Mouse (Mus musculus) thymus, postnatal 10 days (tissue): ENCODE measurements around the gene Tmem135.

ENCODE experiments used
- DNase-seq, 2 experiments: peaks; one replicate each; pipeline ENCODE4 v3.0.0; 2021; ENCODE audit warnings: low spot score in 2 of 2

Gene Tmem135

GRCm38 (mm10) chr7:89253317-89253716, 150.7 kb downstream of the Tmem135 start:
- DNase-seq = no peak

GRCm38 (mm10) chr7:89251880-89252453, 152.1 kb downstream of the Tmem135 start:
- no peak for DNase-seq

DNA sequence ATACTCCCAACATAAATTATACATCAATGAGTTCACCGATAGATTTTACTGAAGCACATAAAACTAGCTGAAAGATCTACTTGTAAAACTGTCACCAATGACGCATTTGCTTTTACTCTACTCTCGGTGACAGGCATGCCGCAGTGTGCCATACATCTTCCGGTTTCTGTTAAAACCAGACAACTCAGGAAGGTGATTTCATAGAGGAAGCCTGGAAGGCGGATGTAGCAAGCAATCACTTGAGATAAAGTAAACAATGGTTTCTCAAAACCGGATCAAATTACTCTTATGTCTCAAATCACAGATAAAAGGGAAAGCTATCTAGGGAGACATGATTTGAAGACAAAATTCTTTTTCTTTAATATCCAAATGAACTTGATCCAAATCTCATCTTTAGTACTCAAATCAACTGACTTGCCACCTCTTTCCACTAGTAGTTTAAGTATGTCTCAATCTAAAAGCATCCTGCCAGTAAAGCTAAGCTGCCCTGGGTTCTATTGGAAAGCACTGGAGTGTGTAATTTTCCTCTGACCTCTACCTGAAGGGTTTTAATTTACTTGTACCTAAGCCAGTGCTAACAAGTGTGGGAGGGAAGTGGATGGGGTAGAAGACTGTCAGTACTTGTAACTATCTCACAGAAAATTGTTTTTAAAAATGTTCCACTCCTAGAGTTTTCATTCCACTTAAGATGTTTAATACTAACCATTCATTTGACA, 155.7 kb downstream of the Tmem135 start:
- peak; percentile 11 to 34 for DNase-seq

DNA sequence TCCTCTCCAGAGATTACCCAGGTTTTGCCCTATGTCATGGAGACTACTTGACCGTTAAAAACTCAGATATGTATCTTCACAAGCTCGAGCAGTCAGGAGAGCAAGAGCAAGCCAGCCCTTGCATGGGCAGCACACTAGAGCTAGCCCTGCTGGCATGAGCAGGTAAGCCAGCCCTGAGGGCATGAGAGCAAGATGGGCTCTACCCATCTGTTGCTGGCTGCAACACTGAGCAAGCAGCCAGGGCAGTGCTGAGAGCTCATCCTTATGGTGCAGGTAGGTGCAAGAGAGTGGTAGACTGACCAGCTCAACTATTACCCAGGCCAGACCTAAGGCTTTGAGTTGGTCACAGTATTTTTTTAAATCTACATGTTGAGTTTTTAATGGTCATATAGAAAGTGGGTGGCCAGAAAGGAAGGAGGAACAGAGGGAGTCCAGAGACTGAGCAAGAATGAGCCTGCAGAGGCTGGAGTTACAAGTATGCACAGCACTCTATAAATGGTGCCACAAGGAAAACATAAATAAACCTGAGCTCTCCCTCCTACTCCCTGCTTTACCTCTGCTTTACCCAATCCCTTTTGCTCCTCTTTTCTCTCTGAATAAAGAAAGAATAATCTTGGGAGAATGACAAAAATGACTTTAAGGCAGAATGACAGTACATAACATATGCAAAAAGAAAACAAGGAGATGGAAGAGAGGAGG, 156.9 kb downstream of the Tmem135 start:
- no peak for DNase-seq

- DNase-seq = no peak
These were observed 161.5 kb downstream of the Tmem135 start for GRCm38 (mm10) chr7:89242565-89242964.

DNA sequence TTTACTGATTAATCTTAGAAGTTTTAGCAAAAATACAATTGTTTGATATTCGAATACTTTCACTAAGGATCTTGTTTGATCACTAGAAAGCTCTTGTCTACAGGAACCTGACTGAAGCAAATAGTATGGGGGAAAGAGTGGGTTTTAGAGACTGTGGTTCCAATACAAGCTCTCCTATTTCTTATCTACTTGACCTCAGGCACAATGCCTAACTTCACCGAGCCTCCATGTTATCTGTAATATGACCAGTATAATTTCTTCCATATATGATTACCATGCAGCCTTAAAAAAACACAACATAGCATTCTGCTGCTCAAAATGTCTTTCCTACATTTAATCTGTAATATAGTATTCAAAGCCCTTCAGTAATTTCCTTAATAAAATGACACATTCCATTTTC, 161.9 kb downstream of the Tmem135 start:
- no peak for DNase-seq

DNA sequence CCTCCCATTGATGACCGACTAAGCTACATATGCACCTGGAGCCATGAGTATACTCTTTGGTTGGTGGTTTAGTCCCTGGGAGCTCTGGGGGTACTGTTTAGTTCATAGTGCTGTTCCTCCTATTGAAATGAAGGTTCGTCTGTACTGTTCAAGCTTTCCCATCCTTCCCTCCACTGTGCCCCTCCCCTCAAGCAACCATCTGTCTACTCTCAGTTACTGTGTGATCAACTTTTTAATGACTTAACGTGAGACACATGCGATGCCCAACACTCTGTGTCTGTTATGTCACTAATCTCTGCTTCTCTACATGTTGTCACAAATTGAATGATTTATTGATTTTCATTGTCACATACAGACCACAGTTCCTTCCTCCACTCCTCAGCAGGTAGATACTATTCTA, 164.4 kb downstream of the Tmem135 start:
- DNase-seq = no peak

DNA sequence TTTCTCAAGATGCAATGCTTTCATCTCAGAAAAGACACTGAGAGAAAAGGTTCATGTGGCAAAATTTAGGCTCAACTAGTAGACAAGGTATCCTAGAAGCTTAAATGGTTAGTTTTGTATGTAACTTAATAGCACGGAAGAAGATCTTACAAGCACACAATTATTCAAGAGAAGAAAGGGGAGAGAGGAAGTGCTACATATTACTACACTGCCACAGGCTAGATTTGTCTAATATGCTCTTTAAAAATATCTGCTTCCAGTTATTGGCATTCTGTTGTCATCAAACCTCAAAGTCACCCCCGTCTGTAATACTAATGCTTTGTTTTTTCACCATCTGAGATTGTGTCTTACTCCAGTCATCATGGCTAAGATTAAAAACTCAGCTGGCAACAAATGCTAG, 167.4 kb downstream of the Tmem135 start:
- no peak for DNase-seq

- no peak for DNase-seq
These were observed 168.0 kb downstream of the Tmem135 start for GRCm38 (mm10) chr7:89235974-89236507.

GRCm38 (mm10) chr7:89232499-89233145, 171.4 kb downstream of the Tmem135 start:
- DNase-seq = no peak

GRCm38 (mm10) chr7:89231200-89231790, 172.7 kb downstream of the Tmem135 start:
- no peak for DNase-seq

GRCm38 (mm10) chr7:89222609-89223008, 181.4 kb downstream of the Tmem135 start:
- DNase-seq = no peak

GRCm38 (mm10) chr7:89216628-89217027, 187.4 kb downstream of the Tmem135 start:
- no peak for DNase-seq

- no peak for DNase-seq
These were observed 187.9 kb downstream of the Tmem135 start for GRCm38 (mm10) chr7:89216118-89216517.

- no peak for DNase-seq
These were observed 188.3 kb downstream of the Tmem135 start for GRCm38 (mm10) chr7:89215714-89216113.

GRCm38 (mm10) chr7:89210506-89210905, 193.5 kb downstream of the Tmem135 start:
- DNase-seq = no peak

DNA sequence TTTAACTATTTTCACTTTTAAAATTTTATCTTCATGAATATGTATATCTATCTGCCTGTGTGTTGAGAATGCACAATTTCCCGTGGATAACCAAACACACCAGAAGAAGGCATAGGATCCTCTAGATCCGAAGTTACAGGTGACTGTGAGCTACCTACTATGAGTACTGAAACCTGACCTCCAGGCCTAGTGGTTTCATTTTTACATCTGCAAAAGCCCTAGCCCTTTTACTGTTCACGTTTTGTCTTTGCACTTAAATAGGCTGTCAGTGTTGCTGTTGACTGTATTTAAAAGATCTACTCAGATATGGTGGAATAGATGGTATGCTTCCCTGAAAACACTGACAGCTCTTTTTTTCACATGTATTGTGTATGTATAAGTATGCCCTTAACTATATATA, 197.9 kb downstream of the Tmem135 start:
- no peak for DNase-seq

DNA sequence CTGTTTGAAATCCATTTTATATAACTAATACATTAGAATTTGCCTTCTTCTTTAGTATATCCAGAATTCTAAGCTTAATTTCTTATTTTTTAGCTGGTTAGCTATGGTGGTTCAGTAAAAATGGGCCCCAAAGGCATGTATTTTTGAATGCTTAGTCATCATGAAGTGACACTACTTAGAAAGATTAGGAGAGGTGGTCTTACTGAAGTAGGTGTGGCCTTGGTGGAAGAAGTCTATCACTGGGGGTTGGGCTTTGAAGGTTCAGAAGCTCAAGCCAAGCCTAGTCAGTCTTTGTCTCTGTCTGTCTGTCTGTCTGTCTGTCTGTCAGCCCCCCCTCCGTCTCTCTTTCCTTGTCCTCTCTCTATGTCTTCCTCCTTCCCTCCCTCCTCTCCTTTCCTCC, 198.6 kb downstream of the Tmem135 start:
- no peak for DNase-seq

- no peak for DNase-seq
These were observed 200.9 kb downstream of the Tmem135 start for GRCm38 (mm10) chr7:89203144-89203543.

GRCm38 (mm10) chr7:89201954-89202353, 202.1 kb downstream of the Tmem135 start:
- no peak for DNase-seq

GRCm38 (mm10) chr7:89198499-89198898, 205.5 kb downstream of the Tmem135 start:
- no peak for DNase-seq

DNA sequence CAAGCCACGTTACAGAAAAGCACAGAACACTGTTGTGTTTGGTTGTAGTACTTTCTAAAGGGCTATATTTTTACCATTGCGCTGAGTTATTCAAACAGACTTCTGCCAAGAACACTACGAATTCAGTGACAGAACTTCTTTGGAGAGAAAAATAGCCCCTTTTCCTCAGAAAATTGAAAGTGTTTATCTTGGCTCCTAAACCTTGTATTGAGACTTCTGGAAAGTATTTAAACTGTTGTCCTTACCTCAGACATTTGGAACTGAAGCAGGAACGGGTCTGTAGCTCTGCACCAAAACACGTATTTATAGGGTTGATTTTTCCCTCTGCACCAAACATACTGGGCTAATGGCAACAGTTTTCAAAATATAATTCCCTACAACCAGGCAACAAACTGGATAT, 210.6 kb downstream of the Tmem135 start:
- no peak for DNase-seq
